Mouse (Mus musculus) ES-Bruce4 (cell line): ENCODE measurements around the gene Tbc1d13.

Experiments
- CTCF ChIP-seq: IDR thresholded peaks from one replicate; pipeline ENCODE4 v1.8.1; 2011; ENCODE audit warnings: low read depth, low read length
- EP300 ChIP-seq: IDR thresholded peaks from 2 replicates; pipeline ENCODE4 v1.6.1; 2011; ENCODE audit warnings: low read depth, low read length; ENCODE audit not compliant: insufficient read depth
- POLR2A ChIP-seq: IDR thresholded peaks from one replicate; pipeline ENCODE4 v1.8.1; 2011; ENCODE audit warnings: low read length; ENCODE audit not compliant: insufficient read depth

DNA sequence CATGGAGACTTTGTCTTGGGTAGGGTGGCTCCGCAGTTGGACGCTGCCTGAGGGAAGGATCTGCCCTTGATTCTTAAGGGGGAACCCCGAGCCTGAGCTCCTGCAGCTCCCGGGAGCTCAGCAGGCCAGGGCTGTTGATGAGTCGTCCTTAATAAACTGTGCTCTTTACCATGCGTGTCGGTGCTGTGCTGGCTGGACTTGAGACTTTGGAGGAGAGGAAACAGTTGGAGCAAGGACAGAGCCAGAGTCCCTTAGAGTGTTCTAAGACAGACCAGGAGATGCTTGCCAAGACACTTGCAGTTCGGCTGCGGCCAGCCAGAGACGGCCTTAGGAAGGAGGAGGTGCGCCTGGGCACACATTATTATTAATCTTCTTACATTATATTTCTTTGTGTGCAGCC lies 18.3 kb downstream of the Tbc1d13 start:
- no peak for TF ChIP-seq POLR2A
- TF ChIP-seq CTCF = no peak
- no peak for TF ChIP-seq EP300
